Mouse (Mus musculus): Measurements from ENCODE around the gene Rmdn2. TPM values are rescaled to one million over a fixed set of nuclear protein-coding genes. Genes with fewer than 3 reads are reported as not detected.

Gene Rmdn2
- total and polyA plus RNA-seq, 2 experiments = 14.1 to 82.7 TPM

- H3K9ac ChIP-seq (ENCODE audit: low read depth, low read length) = no peak overlapping the region
Observed at GRCm38 (mm10) chr17:79650297-79650696, 38.6 kb downstream of the Rmdn2 start.

DNA sequence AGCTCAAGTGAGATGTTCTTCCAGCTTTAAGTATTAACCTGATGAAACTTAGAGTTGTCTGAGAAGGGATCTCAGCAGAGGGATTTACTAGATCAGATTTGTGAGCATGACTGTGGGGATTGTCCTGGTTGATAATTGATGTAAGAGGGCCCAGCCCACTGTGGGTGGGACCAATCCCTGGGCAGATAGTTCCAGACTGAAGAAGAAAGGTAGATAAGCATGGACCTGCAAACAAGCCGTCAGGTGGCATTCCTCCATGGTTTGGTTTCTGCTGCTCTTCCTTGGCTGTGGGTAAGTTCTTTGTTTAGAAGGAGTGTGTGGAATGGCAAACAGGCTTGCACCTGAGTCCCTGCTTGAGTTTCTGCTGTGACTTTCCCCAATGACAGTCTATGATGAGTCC lies 41.5 kb downstream of the Rmdn2 start:
- Histone ChIP-seq H3K27ac (replicated peaks; ENCODE audit: insufficient read depth, low read depth, low read length) (no peak overlapping the region), H3K9ac (ENCODE audit: low read depth, low read length) (no peak overlapping the region), H3K36me3 (ENCODE audit: control insufficient read depth, insufficient read depth, low read length) (peaks cover 17% of the 10 kb centered on the region), H3K4me3 (ENCODE audit: insufficient read depth, low read depth, low read length) (no peak overlapping the region), H3K27me3 (ENCODE audit: control insufficient read depth, insufficient read depth, low read length) (no peaks in the 10 kb centered on the region), H3K79me2 (ENCODE audit: control insufficient read depth, insufficient read depth, low read length) (no peaks in the 10 kb centered on the region), H3K4me1 (ENCODE audit: control insufficient read depth, insufficient read depth, low read length) (no peaks in the 10 kb centered on the region)
- no peak for DNase-seq (ENCODE audit: extremely low read depth, low read depth, low spot score)
- TF ChIP-seq POLR2A (IDR thresholded peaks at IDR 0.05; ENCODE audit: extremely low read depth, insufficient read depth, low read length) (no peak), CTCF (IDR thresholded peaks at IDR 0.05; ENCODE audit: low read depth, low read length) (no peak)
- 71% methylated on average over 1 of the region's 1 CpGs for WGBS

More at GRCm38 (mm10) chr17:79650297-79650696, 38.6 kb downstream of the Rmdn2 start:
- H3K4me1 ChIP-seq (ENCODE audit: control insufficient read depth, insufficient read depth, low read length) = no peaks in the 10 kb centered on the region
- H3K27ac ChIP-seq (replicated peaks; ENCODE audit: insufficient read depth, low read depth, low read length) = no peak overlapping the region
- no peaks in the 10 kb centered on the region for H3K79me2 ChIP-seq (ENCODE audit: control insufficient read depth, insufficient read depth, low read length)
- no peak for DNase-seq (ENCODE audit: extremely low read depth, low read depth, low spot score)
- WGBS = 95% methylated on average over 5 of the region's 5 CpGs
- H3K36me3 ChIP-seq (ENCODE audit: control insufficient read depth, insufficient read depth, low read length) = peaks cover 14% of the 10 kb centered on the region
- H3K4me3 ChIP-seq (ENCODE audit: insufficient read depth, low read depth, low read length) = no peak overlapping the region
- no peak for TF ChIP-seq POLR2A (IDR thresholded peaks at IDR 0.05; ENCODE audit: extremely low read depth, insufficient read depth, low read length)
- no peaks in the 10 kb centered on the region for H3K27me3 ChIP-seq (ENCODE audit: control insufficient read depth, insufficient read depth, low read length)

DNA sequence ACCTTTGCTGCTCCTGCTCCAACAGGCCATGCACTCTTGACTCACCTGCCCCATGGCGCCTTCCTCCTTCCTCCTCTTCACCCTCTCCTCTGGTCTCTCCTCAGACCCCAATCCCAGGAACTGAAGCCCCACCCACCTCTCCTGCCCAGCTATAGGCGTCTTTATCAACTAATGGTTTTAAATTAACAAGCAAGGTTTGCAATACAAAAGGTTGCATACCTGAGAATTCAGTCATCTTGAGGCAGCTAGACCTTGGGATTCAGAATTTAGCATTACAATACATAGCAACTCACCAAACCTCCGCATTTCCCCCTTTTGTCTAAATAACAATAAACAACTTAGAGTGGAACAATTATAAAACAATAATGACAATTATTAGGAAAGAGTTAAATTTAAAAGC lies 42.5 kb downstream of the Rmdn2 start:
- H3K9ac ChIP-seq (ENCODE audit: low read depth, low read length) = no peak overlapping the region
- no peak overlapping the region for H3K27ac ChIP-seq (replicated peaks; ENCODE audit: insufficient read depth, low read depth, low read length)
- H3K4me3 ChIP-seq (ENCODE audit: insufficient read depth, low read depth, low read length) = no peak overlapping the region
- H3K36me3 ChIP-seq (ENCODE audit: control insufficient read depth, insufficient read depth, low read length) = peaks cover 17% of the 10 kb centered on the region
- WGBS = 94% methylated on average over 3 of the region's 3 CpGs
- TF ChIP-seq POLR2A (IDR thresholded peaks at IDR 0.05; ENCODE audit: extremely low read depth, insufficient read depth, low read length) (no peak), CTCF (IDR thresholded peaks at IDR 0.05; ENCODE audit: low read depth, low read length) (no peak)
- H3K27me3 ChIP-seq (ENCODE audit: control insufficient read depth, insufficient read depth, low read length) = no peaks in the 10 kb centered on the region
- H3K79me2 ChIP-seq (ENCODE audit: control insufficient read depth, insufficient read depth, low read length) = no peaks in the 10 kb centered on the region
- peaks cover 2% of the 10 kb centered on the region; the same call in 1 of the 2 replicates for H3K4me1 ChIP-seq (ENCODE audit: control insufficient read depth, insufficient read depth, low read length)
- no peak for DNase-seq (ENCODE audit: extremely low read depth, low read depth, low spot score)

GRCm38 (mm10) chr17:79657785-79658184 lies 46.1 kb downstream of the Rmdn2 start:
- Histone ChIP-seq H3K36me3 (ENCODE audit: control insufficient read depth, insufficient read depth, low read length) (peaks cover 9% of the 10 kb centered on the region), H3K9ac (ENCODE audit: low read depth, low read length) (no peak overlapping the region), H3K4me3 (ENCODE audit: insufficient read depth, low read depth, low read length) (no peak overlapping the region), H3K27ac (replicated peaks; ENCODE audit: insufficient read depth, low read depth, low read length) (no peak overlapping the region), H3K4me1 (ENCODE audit: control insufficient read depth, insufficient read depth, low read length) (peaks cover 2% of the 10 kb centered on the region; the same call in 1 of the 2 replicates), H3K79me2 (ENCODE audit: control insufficient read depth, insufficient read depth, low read length) (no peaks in the 10 kb centered on the region), H3K27me3 (ENCODE audit: control insufficient read depth, insufficient read depth, low read length) (no peaks in the 10 kb centered on the region)
- TF ChIP-seq CTCF (IDR thresholded peaks at IDR 0.05; ENCODE audit: low read depth, low read length) = no peak
- TF ChIP-seq POLR2A (IDR thresholded peaks at IDR 0.05; ENCODE audit: extremely low read depth, insufficient read depth, low read length) = no peak
- DNase-seq (ENCODE audit: extremely low read depth, low read depth, low spot score) = no peak
- 80% methylated on average over 9 of the region's 9 CpGs for WGBS

DNA sequence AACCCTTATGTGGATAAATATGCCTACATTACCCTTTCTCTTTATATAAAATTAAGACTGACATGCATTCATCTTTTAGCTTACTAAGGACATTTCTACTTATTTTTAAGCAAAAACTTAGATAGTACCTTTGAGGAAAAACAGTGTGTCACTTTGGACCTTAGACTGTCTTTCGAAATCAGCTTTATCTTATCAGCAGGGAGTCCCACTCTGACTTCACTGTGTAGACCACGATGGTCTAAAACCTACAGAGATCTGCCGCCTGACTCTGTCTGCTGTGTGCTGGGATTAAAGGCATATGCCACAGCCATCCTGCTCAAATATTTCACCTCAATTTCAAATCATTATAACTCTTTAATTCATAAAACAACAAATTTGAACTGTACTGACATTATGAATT lies 46.8 kb downstream of the Rmdn2 start:
- TF ChIP-seq CTCF (IDR thresholded peaks at IDR 0.05; ENCODE audit: low read depth, low read length) (no peak), POLR2A (IDR thresholded peaks at IDR 0.05; ENCODE audit: extremely low read depth, insufficient read depth, low read length) (no peak)
- WGBS = 17% methylated on average over 3 of the region's 3 CpGs
- H3K27me3 ChIP-seq (ENCODE audit: control insufficient read depth, insufficient read depth, low read length) = no peaks in the 10 kb centered on the region
- H3K36me3 ChIP-seq (ENCODE audit: control insufficient read depth, insufficient read depth, low read length) = peaks cover 11% of the 10 kb centered on the region
- H3K4me1 ChIP-seq (ENCODE audit: control insufficient read depth, insufficient read depth, low read length) = peaks cover 2% of the 10 kb centered on the region; the same call in 1 of the 2 replicates
- no peak overlapping the region for H3K9ac ChIP-seq (ENCODE audit: low read depth, low read length)
- DNase-seq (ENCODE audit: extremely low read depth, low read depth, low spot score) = peak; percentile 79
- H3K27ac ChIP-seq (replicated peaks; ENCODE audit: insufficient read depth, low read depth, low read length) = 0 out of 2 replicates have a peak overlapping the region, but pooled peaks have one; percentile 17
- no peaks in the 10 kb centered on the region for H3K79me2 ChIP-seq (ENCODE audit: control insufficient read depth, insufficient read depth, low read length)
- H3K4me3 ChIP-seq (ENCODE audit: insufficient read depth, low read depth, low read length) = no peak overlapping the region

GRCm38 (mm10) chr17:79658863-79659262 lies 47.2 kb downstream of the Rmdn2 start:
- H3K27ac ChIP-seq (replicated peaks; ENCODE audit: insufficient read depth, low read depth, low read length) = no peak overlapping the region
- no peaks in the 10 kb centered on the region for H3K27me3 ChIP-seq (ENCODE audit: control insufficient read depth, insufficient read depth, low read length)
- H3K9ac ChIP-seq (ENCODE audit: low read depth, low read length) = no peak overlapping the region
- H3K36me3 ChIP-seq (ENCODE audit: control insufficient read depth, insufficient read depth, low read length) = peaks cover 10% of the 10 kb centered on the region; the same call in 1 of the 2 replicates
- TF ChIP-seq CTCF (IDR thresholded peaks at IDR 0.05; ENCODE audit: low read depth, low read length) = no peak
- TF ChIP-seq POLR2A (IDR thresholded peaks at IDR 0.05; ENCODE audit: extremely low read depth, insufficient read depth, low read length) = no peak
- H3K4me1 ChIP-seq (ENCODE audit: control insufficient read depth, insufficient read depth, low read length) = peaks cover 2% of the 10 kb centered on the region; the same call in 1 of the 2 replicates
- WGBS = 24% methylated on average over 8 of the region's 8 CpGs
- H3K79me2 ChIP-seq (ENCODE audit: control insufficient read depth, insufficient read depth, low read length) = no peaks in the 10 kb centered on the region
- no peak overlapping the region for H3K4me3 ChIP-seq (ENCODE audit: insufficient read depth, low read depth, low read length)
- DNase-seq (ENCODE audit: extremely low read depth, low read depth, low spot score) = peak; percentile 63

Data from liver, adult 2 months (tissue).